Mouse (Mus musculus) erythroblast, embryonic 14.5 days (primary cell): ENCODE measurements around the gene Tas2r134.

ENCODE experiments used
- GATA1 ChIP-seq: IDR thresholded peaks from 2 replicates; pipeline ENCODE4 v1.6.1; 2012; ENCODE audit warnings: low read length, inconsistent platforms, mixed read lengths
- TAL1 ChIP-seq: IDR thresholded peaks from 3 replicates; pipeline ENCODE4 v1.6.1; 2012; ENCODE audit warnings: low read length, inconsistent platforms, mixed read lengths

- TF ChIP-seq GATA1 (no peak), TAL1 (no peak)
Measured at GRCm38 (mm10) chr2:51600202-51600487, 27.2 kb upstream of the Tas2r134 start.
